Mouse (Mus musculus) T-helper 17 cell (primary cell): Measurements from ENCODE around the gene Pdzd4.

Experiments
- in situ Hi-C, 2 experiments: fragments of 300-600 bp; cut with MboI, MseI; formaldehyde crosslinking; loops; 1 replicate in 1 of 2; 2 replicates in 1 of 2; pipeline ENCODE4 v1.15.1; 2025; ENCODE audit warnings: high pct_unique_total_duplicates in 2 of 2

The Pdzd4 gene

GRCm38 (mm10) chrX:73786364-73787224 is 38.2 kb downstream of the Pdzd4 start, which contains the start of the genes Idh3g and Ssr4:
TSS of gene Idh3g (minus strand) at chrX:73786897.
TSS of gene Ssr4 (plus strand) at chrX:73787028.
- in situ Hi-C loops = no loop called here

DNA sequence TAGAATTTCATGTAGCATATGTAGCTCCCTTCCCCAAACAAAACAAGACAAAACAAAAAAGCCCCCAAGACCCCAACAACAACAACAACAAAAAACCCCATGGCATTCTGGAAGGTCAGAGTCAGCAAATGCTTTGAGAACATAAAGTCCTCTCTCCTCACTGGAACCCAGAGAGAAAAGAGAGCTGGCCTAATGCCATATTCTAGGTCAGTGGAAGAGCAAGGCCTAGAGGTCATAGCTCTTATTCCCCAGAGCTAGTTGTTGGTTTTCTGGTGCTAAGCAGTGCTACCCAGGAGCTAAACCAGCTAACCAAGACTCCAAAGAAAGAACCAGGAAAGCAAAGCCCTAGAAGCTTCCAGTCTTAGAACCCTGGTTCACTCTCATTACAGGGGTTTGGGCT is 39.1 kb downstream of the Pdzd4 start:
- in situ Hi-C loops = no loop called here

DNA sequence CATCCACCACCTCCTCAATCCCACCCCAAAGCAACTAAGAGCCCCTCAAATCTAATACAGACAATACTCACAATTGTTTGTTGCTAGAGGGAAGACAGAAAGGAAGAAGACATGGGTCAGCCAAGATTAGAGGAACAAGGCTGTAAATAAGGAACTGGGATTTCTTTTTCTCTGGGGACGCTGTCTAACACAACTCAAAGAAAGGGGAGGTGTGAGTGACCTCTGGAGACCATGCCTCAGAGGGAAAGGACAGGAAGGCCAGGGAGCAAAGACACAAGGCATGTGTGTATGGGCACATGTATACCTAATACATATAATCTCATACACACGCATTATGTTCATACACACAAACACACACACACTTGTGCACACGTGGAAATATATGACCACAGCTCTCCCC is 42.5 kb downstream of the Pdzd4 start:
- in situ Hi-C loops = no loop called here

DNA sequence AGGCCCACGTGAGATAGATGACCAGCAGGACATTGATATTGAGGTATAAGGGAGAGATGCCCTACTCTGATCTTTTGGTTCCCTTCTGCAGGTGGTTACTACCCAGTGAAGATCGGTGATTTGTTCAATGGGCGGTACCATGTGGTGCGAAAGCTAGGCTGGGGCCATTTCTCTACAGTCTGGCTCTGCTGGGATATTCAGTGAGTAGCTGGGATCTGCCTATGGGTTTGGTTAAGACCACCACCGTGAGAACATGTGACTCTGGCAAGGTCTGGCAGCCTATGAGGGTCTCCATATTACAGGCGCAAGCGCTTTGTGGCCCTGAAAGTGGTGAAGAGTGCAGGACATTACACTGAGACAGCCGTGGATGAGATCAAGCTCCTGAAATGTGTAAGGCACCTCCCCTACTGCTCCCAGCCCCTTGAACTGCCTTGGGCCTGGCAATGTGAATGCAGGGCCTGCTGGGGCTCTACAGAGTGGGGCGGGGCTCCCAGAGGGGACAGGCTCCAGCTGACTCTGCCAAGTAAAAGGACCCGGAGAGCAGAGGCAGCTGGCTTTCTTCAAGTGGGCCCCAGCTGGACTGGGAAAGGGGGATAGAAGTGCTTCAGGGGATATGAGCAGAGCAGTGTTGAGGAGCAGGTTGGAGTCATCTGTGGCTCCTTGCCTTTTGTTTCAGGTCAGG is 49.8 kb downstream of the Pdzd4 start:
- in situ Hi-C loops = no loop called here

DNA sequence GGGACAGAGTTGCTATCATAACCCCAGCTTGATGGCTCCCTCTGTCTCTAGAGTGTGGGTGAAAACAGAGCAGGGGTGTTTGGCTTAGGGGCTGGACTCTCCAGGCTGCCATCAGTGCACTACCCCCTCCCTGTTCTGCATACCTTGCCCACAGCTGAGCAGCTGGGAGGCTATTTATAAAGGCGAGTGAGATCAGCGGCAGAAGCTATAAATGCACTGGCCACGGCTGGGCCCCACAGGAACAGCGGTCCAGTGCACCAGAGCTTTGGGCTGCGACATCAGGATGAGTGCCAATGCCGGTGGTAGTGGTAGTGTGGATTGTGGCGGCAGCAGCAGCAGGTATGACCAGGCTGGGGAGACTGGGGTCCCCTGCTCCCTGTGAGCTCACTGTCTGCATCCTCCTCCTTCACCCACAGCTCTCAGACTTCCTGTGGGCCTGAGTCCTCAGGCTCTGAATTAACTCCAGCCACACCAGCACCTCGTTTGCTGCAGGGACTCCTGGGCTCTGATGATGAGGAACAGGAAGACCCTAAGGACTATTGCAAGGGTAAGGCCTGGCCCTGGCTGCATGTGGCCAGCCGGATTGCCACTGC is 50.5 kb downstream of the Pdzd4 start, which contains the start of gene Srpk3:
Gene Srpk3, plus strand, starts transcription at position 238 of the 593 bp plus-strand sequence.
- in situ Hi-C loops = no loop called here

- in situ Hi-C loops = loop anchor here in 1 of 2 experiments (10.0 kb wide), 1 partner anchor 1412 kb away; no protein-coding TSS in a partner anchor
Measured at GRCm38 (mm10) chrX:73767267-73767666, 57.5 kb downstream of the Pdzd4 start.

DNA sequence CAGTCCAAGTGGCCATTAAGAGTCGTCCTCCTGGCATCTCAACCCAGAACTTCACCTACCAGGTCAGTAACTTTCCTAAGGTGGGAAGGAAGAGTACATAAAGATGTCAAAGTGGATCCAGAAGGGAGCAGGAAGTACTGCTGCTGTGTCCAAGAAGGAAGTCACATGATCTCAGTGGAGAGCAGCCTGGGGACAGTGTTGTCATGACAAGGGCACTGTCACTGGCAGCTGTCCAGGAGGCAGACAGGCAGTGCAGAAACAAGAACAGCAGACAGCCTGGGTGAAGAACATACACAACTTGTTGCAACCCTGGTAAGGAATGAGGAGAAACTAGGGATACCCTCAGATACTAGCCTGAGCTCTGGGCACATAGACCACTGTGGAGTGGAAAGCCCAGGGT is 59.5 kb downstream of the Pdzd4 start:
- in situ Hi-C loops = loop anchor here in 1 of 2 experiments (10.0 kb wide), 1 partner anchor 1411 kb away; no protein-coding TSS in a partner anchor

GRCm38 (mm10) chrX:73758611-73759290 is 66.0 kb downstream of the Pdzd4 start:
- in situ Hi-C loops = no loop called here

GRCm38 (mm10) chrX:73756334-73757140 is 68.2 kb downstream of the Pdzd4 start, which contains the start of gene Plxnb3:
TSS of gene Plxnb3 (plus strand) at chrX:73757090.
- in situ Hi-C loops = no loop called here

DNA sequence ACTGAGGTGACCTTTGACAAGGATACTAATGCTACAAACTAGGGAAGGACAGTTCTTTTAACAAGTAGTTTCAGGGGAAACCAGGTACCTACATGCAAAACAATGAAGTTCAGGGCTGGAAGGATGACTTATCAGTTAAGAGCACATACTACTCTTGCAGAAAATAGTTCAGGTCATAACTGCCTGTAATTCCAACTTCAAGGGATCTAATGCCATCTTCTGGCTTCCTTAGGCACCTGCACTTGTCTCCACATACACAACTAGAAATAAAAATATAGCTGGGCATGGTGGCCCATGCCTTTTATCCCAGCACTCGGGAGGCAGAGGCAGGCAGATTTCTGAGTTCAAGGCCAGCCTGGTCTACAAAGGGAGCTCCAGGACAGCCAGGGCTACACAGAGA is 75.8 kb downstream of the Pdzd4 start:
- in situ Hi-C loops = no loop called here

DNA sequence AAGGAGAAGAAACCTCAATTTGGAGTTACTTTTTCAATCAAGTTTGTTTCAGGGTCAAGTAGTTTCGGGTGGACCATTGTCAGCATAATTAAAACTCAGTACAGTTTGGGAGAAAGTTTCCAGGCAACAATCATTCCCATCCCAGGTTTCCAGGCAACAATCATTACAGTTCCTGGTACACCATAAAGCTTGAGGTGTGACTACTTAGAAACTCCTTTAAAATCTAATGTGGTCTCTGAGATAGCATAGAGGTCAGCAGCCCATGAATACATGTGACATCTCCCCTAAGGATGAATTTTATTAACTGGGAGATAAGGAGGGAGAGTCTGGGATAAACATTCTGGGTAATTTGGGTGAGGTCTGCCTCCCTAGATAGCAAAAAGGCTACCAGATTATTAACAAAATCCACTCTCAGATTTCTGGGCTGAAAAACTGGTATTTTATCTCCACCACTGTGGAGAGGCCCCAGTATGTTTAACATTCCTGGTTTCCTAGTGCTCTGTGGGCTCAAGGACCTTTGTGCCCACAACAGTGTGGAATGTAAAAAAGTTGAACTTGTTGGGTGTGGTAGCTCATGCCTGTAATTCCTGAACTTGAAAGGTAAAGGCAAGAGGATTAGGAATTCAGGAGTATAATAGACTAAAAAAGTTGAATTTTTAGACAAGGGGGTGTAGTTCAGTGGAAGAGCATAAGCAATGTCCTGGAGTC is 79.8 kb downstream of the Pdzd4 start:
- in situ Hi-C loops = no loop called here
